Mouse (Mus musculus) c-Kit-positive CD71-negative TER-119-negative erythroid progenitor cells, embryonic 14.5 days (primary cell): ENCODE data around the gene Vmn1r239-ps.
"Not testable (repeated sequence)": the region's sequence is repeated elsewhere in the genome, so short reads cannot be mapped to it uniquely, and the experiment has no call there.

Experiments used
- DNase-seq: peaks from one replicate; pipeline ENCODE4 v3.0.0-alpha.2; 2013; ENCODE audit warnings: low read depth

Vmn1r239-ps gene

GRCm38 (mm10) chrX:147453610-147454009 is at the start of gene Vmn1r239-ps:
TSS of gene Vmn1r239-ps (minus strand) at chrX:147453710.
- not testable (repeated sequence) for DNase-seq

- no peak for DNase-seq
These were observed 36.0 kb upstream of the Vmn1r239-ps start for GRCm38 (mm10) chrX:147489551-147489950.

GRCm38 (mm10) chrX:147443386-147443785 is 10.1 kb downstream of the Vmn1r239-ps start:
- DNase-seq: no peak

- DNase-seq: no peak
These were observed 18.1 kb downstream of the Vmn1r239-ps start for GRCm38 (mm10) chrX:147435400-147435799.

GRCm38 (mm10) chrX:147429753-147430152 is 23.8 kb downstream of the Vmn1r239-ps start:
- DNase-seq: no peak

GRCm38 (mm10) chrX:147429129-147429528 is 24.4 kb downstream of the Vmn1r239-ps start, which contains the start of gene Il13ra2:
TSS of gene Il13ra2 (minus strand) at chrX:147429192.
- DNase-seq: no peak
